Mouse (Mus musculus): Measurements from ENCODE around the gene Vps4b. TPM values are rescaled to one million over a fixed set of nuclear protein-coding genes. Genes with fewer than 3 reads are reported as not detected.

Vps4b gene
- total RNA-seq, 1 experiment = 56.3 TPM

DNA sequence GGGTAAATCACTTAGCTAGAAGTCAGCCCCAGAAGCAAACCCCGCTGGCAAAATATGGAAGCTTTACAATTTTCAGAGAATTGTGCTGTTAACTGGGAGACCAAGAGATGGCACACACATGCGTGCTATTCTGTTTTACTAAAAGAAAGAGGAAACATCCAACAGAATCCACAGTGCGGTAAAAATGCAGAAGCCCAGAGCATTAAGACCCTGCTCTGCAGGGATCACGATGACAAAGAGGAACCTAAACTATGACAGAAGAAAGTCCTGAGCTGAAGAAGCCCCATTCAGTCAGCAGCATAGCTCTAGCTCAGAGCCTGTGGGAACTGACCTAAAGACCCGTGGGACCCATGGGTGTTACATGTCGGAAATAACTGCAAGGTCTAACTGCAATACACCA, 18.7 kb upstream of the Vps4b start:
- H3K4me3 ChIP-seq (ENCODE audit: insufficient read depth in 1 of 2, low read depth in 1 of 2, low read length in 2 of 2, poor library complexity in 1 of 2, severe bottlenecking in 1 of 2) = no peak overlapping the region
- in situ Hi-C loops (cut with MboI; ENCODE audit: low sequenced_read_pairs in 2 of 2, unreplicated experiment in 2 of 2) = no loop called here
- TF ChIP-seq ZC3H11A (IDR thresholded peaks at IDR 0.05; ENCODE audit: borderline replicate concordance, low read depth, low read length) (no peak), ZNF384 (IDR thresholded peaks at IDR 0.05; ENCODE audit: low read depth, low read length) (no peak), MAFK (IDR thresholded peaks at IDR 0.05; ENCODE audit: insufficient read depth, low read depth, low read length) (no peak), HCFC1 (IDR thresholded peaks at IDR 0.05; ENCODE audit: borderline replicate concordance, insufficient read depth, low read length) (no peak), CHD2 (IDR thresholded peaks at IDR 0.05; ENCODE audit: low read depth, low read length) (no peak)
- no peaks in the 10 kb centered on the region for H3K9me3 ChIP-seq (ENCODE audit: control insufficient read depth, insufficient read depth, low read depth, low read length)
- no peak overlapping the region for H3K9ac ChIP-seq (ENCODE audit: insufficient read depth, low read depth, low read length, poor library complexity, severe bottlenecking)
- DNase-seq (ENCODE audit: low read depth, low spot score) = no peak
- H3K36me3 ChIP-seq (ENCODE audit: control insufficient read depth, insufficient read depth, low read length, poor library complexity, severe bottlenecking) = no peaks in the 10 kb centered on the region
- H3K27ac ChIP-seq (ENCODE audit: insufficient read depth, low read depth, low read length, poor library complexity, severe bottlenecking) = no peak overlapping the region
- H3K4me1 ChIP-seq (ENCODE audit: control insufficient read depth in 2 of 2, insufficient read depth in 2 of 2, low read length in 2 of 2, poor library complexity in 1 of 2) = peaks cover 0 to 3% of the 10 kb centered on the region in 2 experiments; a peak in 1 of 4 replicates

DNA sequence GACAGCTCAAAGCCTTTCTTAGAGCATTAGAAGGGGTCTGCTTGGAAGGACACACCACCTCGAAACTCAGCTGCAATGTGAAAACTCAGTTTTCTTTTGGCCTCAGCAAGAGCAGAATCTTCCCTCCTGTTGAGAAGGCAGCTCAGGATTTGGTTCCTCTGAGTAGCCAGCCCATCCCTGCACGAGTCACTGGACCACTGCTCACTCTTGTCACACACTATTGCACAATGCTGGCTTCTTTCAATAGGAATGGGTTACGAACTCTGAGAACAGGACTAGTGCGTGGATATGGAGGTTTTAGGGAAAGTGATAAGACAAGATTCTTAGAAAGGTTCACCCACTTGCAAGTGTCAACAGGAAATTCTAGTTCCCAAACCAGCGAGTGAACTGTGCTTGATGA, 18.3 kb upstream of the Vps4b start:
- in situ Hi-C loops (cut with MboI; ENCODE audit: low sequenced_read_pairs in 2 of 2, unreplicated experiment in 2 of 2) = no loop called here
- Histone ChIP-seq H3K9ac (ENCODE audit: insufficient read depth, low read depth, low read length, poor library complexity, severe bottlenecking) (no peak overlapping the region), H3K27ac (ENCODE audit: insufficient read depth, low read depth, low read length, poor library complexity, severe bottlenecking) (no peak overlapping the region), H3K4me3 (ENCODE audit: insufficient read depth in 1 of 2, low read depth in 1 of 2, low read length in 2 of 2, poor library complexity in 1 of 2, severe bottlenecking in 1 of 2) (no peak overlapping the region), H3K9me3 (ENCODE audit: control insufficient read depth, insufficient read depth, low read depth, low read length) (no peaks in the 10 kb centered on the region), H3K4me1 (ENCODE audit: control insufficient read depth in 2 of 2, insufficient read depth in 2 of 2, low read length in 2 of 2, poor library complexity in 1 of 2) (peaks cover 0 to 3% of the 10 kb centered on the region in 2 experiments; a peak in 1 of 4 replicates), H3K36me3 (ENCODE audit: control insufficient read depth, insufficient read depth, low read length, poor library complexity, severe bottlenecking) (no peaks in the 10 kb centered on the region)
- TF ChIP-seq MAFK (IDR thresholded peaks at IDR 0.05; ENCODE audit: insufficient read depth, low read depth, low read length) = no peak
- TF ChIP-seq CHD2 (IDR thresholded peaks at IDR 0.05; ENCODE audit: low read depth, low read length) = no peak
- no peak for TF ChIP-seq ZNF384 (IDR thresholded peaks at IDR 0.05; ENCODE audit: low read depth, low read length)
- no peak for TF ChIP-seq ZC3H11A (IDR thresholded peaks at IDR 0.05; ENCODE audit: borderline replicate concordance, low read depth, low read length)
- TF ChIP-seq HCFC1 (IDR thresholded peaks at IDR 0.05; ENCODE audit: borderline replicate concordance, insufficient read depth, low read length) = no peak
- no peak for DNase-seq (ENCODE audit: low read depth, low spot score)

DNA sequence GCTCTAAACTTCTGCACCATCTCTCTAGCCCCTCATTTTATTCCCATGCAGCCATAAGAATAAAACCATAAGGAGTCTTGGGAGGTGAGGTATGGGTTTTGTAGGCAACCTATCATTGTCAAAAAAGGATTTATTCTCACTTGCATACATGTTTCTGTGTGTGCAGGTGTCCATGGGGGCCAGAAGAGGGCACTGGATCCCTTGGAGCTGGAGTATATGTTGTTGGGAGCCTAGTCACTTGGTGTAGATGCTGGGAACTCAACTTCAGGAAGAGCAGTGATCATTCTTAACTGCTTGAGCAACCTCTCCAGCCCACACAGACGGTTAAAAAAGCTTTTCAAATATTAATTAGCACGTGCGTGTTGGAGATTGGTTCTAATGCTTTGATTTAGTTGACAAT, 3.4 kb upstream of the Vps4b start:
- Histone ChIP-seq H3K27ac (ENCODE audit: insufficient read depth, low read depth, low read length, poor library complexity, severe bottlenecking) (no peak overlapping the region), H3K4me3 (ENCODE audit: insufficient read depth in 1 of 2, low read depth in 1 of 2, low read length in 2 of 2, poor library complexity in 1 of 2, severe bottlenecking in 1 of 2) (no peak overlapping the region), H3K9ac (ENCODE audit: insufficient read depth, low read depth, low read length, poor library complexity, severe bottlenecking) (no peak overlapping the region), H3K36me3 (ENCODE audit: control insufficient read depth, insufficient read depth, low read length, poor library complexity, severe bottlenecking) (no peaks in the 10 kb centered on the region), H3K4me1 (ENCODE audit: control insufficient read depth in 2 of 2, insufficient read depth in 2 of 2, low read length in 2 of 2, poor library complexity in 1 of 2) (no peaks in the 10 kb centered on the region), H3K9me3 (ENCODE audit: control insufficient read depth, insufficient read depth, low read depth, low read length) (no peaks in the 10 kb centered on the region)
- in situ Hi-C loops (cut with MboI; ENCODE audit: low sequenced_read_pairs in 2 of 2, unreplicated experiment in 2 of 2) = no loop called here
- no peak for TF ChIP-seq HCFC1 (IDR thresholded peaks at IDR 0.05; ENCODE audit: borderline replicate concordance, insufficient read depth, low read length)
- no peak for TF ChIP-seq ZC3H11A (IDR thresholded peaks at IDR 0.05; ENCODE audit: borderline replicate concordance, low read depth, low read length)
- no peak for TF ChIP-seq CHD2 (IDR thresholded peaks at IDR 0.05; ENCODE audit: low read depth, low read length)
- no peak for TF ChIP-seq ZNF384 (IDR thresholded peaks at IDR 0.05; ENCODE audit: low read depth, low read length)
- no peak for TF ChIP-seq MAFK (IDR thresholded peaks at IDR 0.05; ENCODE audit: insufficient read depth, low read depth, low read length)
- no peak for DNase-seq (ENCODE audit: low read depth, low spot score)

DNA sequence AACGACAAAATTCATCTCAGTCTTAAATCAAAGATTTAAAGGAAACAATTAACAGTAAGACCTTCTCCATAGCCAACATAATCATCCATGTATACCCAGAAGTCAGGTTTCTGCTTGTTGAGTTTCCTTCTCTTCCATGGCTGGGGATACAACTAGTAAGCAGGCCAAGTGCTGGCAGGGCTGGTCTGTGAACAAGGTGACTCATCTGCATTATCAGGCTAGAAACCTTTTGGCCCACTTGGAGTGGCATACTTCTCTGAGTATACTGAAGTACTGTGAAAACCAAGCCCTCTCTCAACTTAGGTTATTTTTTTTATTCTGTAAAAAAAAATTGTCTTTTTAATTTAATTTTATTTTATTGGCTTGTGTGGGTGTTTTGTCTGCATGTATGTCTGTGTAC, 2.9 kb upstream of the Vps4b start:
- no peaks in the 10 kb centered on the region for H3K36me3 ChIP-seq (ENCODE audit: control insufficient read depth, insufficient read depth, low read length, poor library complexity, severe bottlenecking)
- H3K9ac ChIP-seq (ENCODE audit: insufficient read depth, low read depth, low read length, poor library complexity, severe bottlenecking) = no peak overlapping the region
- in situ Hi-C loops (cut with MboI; ENCODE audit: low sequenced_read_pairs in 2 of 2, unreplicated experiment in 2 of 2) = no loop called here
- TF ChIP-seq MAFK (IDR thresholded peaks at IDR 0.05; ENCODE audit: insufficient read depth, low read depth, low read length) (no peak), ZNF384 (IDR thresholded peaks at IDR 0.05; ENCODE audit: low read depth, low read length) (no peak)
- H3K4me1 ChIP-seq (ENCODE audit: control insufficient read depth in 2 of 2, insufficient read depth in 2 of 2, low read length in 2 of 2, poor library complexity in 1 of 2) = 0 out of 4 replicates have a peak, but pooled peaks cover 0 to under 1% of the 10 kb centered on the region in 2 experiments
- H3K27ac ChIP-seq (ENCODE audit: insufficient read depth, low read depth, low read length, poor library complexity, severe bottlenecking) = no peak overlapping the region
- no peaks in the 10 kb centered on the region for H3K9me3 ChIP-seq (ENCODE audit: control insufficient read depth, insufficient read depth, low read depth, low read length)
- no peak for DNase-seq (ENCODE audit: low read depth, low spot score)
- H3K4me3 ChIP-seq (ENCODE audit: insufficient read depth in 1 of 2, low read depth in 1 of 2, low read length in 2 of 2, poor library complexity in 1 of 2, severe bottlenecking in 1 of 2) = no peak overlapping the region
